Mouse (Mus musculus) T-helper 2 cell (primary cell): ENCODE results near the gene Gripap1.
"Not testable (repeated sequence)": the region's sequence is repeated elsewhere in the genome, so short reads cannot be mapped to it uniquely, and the experiment has no call there.

Source experiments
- in situ Hi-C: fragments of 300-600 bp; cut with MboI, MseI; formaldehyde crosslinking; loops from one replicate; pipeline ENCODE4 v1.15.1; 2025; ENCODE audit warnings: high pct_unique_total_duplicates

The Gripap1 gene

DNA sequence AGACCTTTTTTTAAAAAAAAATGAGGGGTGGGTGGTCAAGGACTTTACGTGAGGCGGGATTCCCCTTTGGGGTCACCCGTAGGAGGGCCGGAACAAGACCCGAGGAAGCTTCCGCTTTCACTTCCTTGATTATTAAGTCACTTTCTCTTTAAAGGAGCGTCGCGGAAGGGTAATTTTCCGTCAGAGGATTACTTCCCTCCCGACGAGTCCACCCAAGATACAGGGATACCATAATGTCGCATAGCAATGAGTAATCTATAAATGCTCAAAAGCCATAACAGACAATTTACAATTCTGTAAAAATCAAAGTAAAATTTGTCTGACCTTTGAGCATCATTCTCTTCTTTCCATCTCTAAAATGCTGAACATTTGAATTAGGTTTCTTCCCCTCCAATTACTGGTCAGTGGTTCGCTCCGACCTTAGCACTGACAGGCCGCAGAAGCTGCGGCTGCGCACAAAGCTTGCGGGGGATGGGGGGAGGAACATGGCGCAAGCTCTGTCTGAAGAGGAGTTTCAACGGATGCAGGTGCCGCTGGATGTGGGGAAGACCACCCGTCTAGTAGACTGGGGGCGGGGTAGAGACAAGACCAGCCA, at the start of gene Gripap1:
TSS of gene Gripap1 (plus strand) at position 224 of the 595 bp plus-strand sequence.
- in situ Hi-C loops: no loop called here

GRCm38 (mm10) chrX:7740082-7740819, 49.3 kb upstream of the Gripap1 start:
- in situ Hi-C loops: no loop called here

DNA sequence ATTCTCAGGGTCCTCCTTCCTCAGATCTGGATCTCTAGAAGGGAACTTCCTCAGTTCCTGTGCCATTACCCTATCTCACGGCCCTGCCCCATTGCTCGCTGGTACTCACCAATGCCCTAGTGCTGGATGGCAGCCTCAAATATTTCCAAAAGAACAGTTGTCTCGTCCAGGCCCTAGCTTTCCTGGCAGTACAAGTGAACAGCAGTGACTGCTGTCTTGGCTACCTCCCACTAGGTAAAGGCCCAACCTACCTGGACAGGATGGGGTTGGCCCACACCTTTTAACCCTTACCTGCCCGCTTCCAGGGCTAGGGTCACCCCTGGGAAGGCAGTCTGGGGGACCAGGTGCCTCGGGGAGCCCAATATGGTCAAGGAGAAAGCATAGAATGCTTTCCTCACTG, 48.5 kb upstream of the Gripap1 start:
- in situ Hi-C loops: no loop called here

- in situ Hi-C loops: no loop called here
These were observed 46.1 kb upstream of the Gripap1 start for GRCm38 (mm10) chrX:7743470-7743869.

- in situ Hi-C loops: no loop called here
These were observed 44.6 kb upstream of the Gripap1 start for GRCm38 (mm10) chrX:7744940-7745339.

DNA sequence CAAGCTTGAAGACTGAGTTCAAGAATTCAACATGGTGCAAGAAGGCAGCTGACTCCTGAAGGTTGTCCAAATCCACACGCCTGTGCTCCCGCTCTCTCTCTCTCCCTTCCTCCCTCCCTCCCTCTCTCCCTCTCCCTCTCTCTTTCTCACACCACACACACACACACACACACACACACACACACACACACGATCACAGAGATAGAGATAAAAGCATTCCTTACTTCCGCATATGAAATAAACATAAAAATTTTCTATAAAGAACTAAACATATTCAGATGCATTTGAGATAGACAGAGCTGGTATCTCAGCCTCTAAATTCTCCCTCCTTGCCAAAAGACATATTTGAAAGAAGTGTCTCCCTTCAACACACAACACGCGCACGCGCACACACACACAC, 44.1 kb upstream of the Gripap1 start:
- in situ Hi-C loops: no loop called here

DNA sequence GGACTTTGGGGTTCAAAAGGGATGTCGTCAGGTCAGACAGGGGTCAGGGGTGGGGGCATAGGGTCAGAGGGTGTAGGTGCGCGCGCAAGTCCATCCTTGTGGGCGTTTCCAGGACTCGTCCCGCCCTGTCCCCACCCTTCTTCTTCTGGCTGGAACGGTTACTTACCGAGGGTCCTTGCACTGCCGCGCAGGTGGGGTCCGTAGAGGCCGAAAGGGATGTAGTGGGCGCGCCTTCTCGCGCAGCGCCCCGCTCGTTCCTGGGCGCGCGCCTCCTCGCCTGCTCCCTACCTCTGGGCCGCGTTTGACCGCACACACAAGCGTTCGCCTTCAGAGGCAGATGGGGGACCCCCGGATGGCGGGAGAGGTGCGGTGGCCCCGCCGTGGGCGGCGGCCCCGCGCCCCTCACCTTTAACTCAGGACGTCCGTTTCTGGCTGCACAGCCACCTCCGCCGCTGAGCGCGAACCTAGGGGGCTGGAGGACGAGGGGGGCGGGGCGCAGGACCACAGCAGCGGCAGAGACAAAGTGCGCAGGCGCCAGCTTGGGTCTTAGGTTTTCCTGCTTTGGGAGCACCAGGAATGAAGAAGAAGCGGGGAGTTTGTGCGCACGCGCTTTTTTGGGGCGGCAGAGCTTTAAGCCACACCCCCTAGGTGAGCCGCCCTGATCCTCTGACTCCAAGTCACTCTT, 39.0 kb upstream of the Gripap1 start, which contains the start of gene Ccdc120:
TSS of gene Ccdc120 (minus strand) at position 474 of the 685 bp plus-strand sequence.
- in situ Hi-C loops: no loop called here

DNA sequence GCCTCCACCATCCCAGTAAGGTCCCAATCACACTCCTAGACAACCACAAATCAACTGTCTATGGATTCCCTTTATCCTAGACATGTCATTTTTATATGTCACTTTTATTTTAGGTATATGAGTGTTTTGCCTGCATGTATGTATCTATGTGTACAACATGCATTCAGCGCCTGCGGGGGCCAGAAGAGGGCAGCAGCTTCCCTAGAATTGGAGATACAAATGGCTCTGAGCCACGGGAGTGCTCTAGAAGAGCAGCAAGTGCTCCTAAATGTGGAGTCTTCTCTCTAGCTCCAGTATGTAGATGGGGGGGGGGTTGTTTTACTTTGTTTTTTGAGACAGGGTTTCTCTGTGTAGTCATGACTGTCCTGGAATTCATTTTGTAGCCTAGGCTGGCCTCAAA, 35.9 kb upstream of the Gripap1 start:
- in situ Hi-C loops: not testable (repeated sequence)

- in situ Hi-C loops: no loop called here
These were observed 27.2 kb upstream of the Gripap1 start, which contains the start of gene Tfe3 for GRCm38 (mm10) chrX:7762137-7762920. Tfe3 (plus strand) TSS chrX:7762560.

DNA sequence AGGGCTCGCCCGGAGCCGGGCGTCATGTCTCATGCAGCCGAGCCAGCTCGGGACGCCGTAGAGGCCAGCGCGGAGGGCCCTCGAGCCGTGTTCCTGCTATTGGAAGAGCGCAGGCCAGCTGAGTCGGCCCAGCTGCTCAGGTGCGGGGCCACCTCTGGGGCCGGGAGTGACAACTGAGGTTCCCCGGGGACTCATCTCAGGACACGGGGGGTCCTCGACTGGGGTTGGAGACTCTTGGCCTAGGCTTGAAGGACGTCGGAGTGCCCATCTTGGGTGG, 26.7 kb upstream of the Gripap1 start:
- in situ Hi-C loops: no loop called here

DNA sequence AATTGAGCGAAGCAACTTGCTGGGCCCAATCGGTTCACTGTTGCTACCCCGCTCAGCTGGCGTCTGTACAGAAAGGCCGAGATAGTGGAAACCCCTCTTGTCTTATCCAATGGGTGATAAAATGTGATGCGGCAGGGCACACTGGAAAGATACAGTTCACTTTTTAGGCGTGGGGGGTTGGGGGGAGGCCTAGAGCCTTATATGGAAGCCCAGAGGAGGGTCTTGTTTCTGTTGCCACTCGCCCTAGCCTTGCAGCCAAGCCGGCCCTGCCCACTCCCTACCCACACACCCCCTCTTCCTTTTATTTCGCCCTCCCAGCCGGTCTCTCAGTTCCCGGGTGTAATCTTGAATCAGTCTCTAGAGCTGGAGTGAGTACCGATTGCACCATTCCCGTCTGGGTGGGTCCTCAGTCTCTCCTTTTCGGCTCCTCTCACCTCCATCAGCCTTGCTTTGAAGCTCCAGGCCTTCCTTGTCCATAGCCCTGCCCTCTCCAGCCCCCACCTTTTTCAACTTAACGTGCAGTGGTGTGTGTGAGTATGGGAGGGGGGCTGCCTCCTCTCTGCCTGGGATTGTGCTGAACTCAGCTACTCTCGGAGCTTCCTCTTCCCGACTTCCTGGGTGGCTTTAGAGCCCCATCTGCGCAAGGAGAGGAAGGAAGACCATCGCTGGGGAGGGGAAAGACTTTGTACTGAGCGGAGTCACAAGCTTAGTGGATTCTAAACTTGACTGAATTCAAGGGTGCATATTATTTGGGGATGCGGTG, 25.8 kb upstream of the Gripap1 start:
- in situ Hi-C loops: no loop called here

- in situ Hi-C loops: no loop called here
These were observed 24.8 kb upstream of the Gripap1 start for GRCm38 (mm10) chrX:7764657-7765280.

DNA sequence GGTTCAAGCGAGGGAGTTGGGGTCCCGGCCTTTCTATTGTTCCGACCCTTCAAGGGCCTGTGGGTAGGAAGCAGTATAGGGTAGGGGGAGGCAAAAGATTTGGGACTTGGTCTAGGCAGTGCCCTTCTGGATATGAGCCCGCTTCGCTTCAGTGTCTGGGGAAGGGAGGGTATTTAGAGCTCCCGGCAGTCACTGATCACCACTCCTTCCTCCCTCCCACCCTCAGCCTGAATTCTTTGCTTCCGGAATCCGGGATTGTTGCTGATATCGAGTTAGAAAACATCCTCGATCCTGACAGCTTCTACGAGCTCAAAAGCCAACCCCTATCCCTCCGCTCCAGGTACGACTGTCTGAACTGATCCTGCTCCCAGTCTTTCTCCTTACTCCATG, 24.3 kb upstream of the Gripap1 start:
- in situ Hi-C loops: no loop called here

GRCm38 (mm10) chrX:7765764-7766163, 23.8 kb upstream of the Gripap1 start:
- in situ Hi-C loops: no loop called here

- in situ Hi-C loops: no loop called here
These were observed 20.1 kb upstream of the Gripap1 start for GRCm38 (mm10) chrX:7769302-7770017.

DNA sequence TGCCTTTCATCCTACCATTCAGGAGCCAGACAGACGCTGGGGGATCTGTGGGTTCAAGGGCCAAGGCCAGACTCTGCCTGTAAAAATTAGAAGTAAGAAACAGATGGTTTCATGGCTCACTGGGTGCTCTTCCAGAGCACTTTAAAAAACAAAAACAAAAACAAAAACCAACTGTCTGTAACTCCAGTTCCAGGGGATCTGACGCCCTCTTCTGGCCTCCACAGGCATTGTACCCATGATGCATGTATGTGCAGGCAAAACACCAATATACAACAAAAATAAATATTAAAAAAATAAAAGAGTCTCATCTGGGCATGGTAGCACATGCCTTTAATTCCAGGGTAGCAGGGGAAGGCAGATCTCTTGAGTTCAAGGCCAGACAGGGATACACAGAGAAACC, 16.8 kb upstream of the Gripap1 start:
- in situ Hi-C loops: no loop called here

DNA sequence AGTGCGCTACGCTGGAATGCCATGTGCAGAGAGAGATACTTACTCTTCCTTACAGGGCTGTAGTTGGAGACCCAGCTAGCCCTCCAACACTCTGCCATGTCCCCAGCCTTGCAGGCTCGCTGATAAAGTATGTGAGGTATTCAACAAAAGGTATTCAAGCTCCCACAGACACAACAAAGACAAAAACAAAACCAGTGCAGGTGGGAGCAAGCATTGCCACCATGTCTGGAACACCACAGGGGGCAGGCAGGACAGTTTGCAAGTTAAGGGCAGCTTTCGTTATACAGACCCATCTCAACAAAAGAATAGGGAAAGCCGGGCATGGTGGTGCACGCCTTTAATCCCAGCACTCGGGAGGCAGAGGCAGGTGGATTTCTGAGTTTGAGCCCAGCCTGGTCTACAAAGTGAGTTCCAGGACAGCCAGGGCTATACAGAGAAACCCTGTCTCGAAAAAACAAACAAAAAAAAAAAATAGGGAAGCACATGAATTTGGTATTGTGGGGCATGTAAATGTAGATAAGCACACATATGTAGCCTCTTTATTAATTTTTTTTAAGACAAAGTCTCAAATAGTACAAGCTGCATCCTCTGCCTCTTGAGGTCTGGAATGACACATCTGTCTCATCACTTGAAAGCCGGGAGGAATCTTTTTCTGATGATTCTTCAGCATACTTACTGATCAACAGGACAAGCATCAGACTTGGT, 13.9 kb upstream of the Gripap1 start:
- in situ Hi-C loops: no loop called here

- in situ Hi-C loops: no loop called here
These were observed 13.1 kb upstream of the Gripap1 start for GRCm38 (mm10) chrX:7776329-7777082.
